13 mouse cellular contexts compared by ENCODE assay signal in genomic region chr15:101140587-101140986, GRCm38 (mm10). TPM values are rescaled to one million over a fixed set of nuclear protein-coding genes. Genes with fewer than 3 reads are reported as not detected.
DNase-seq lines count a peak whose midpoint lies in the region; ATAC-seq and TF ChIP-seq lines count a peak whose summit lies in the region.
"Had no signal": no experiment of that assay in that cellular context is flagged by ENCODE, and none has a peak within 500 bp of the region (broad histone marks: within the 10 kb centered on the region; RNA-seq: fewer than 3 reads in every experiment).

No protein-coding gene starts in this region.

- H3K27ac ChIP-seq in heart, adult 2 months, result peak overlapping the region; percentile 34; the same call in 1 of the 2 replicates
- H3K27ac ChIP-seq in lung, embryonic 16.5 days (ENCODE audit: low read length), result no peak overlapping the region; the same call in 1 of the 2 replicates
- peak overlapping the region; percentile 63 for H3K27ac ChIP-seq in embryonic facial prominence, embryonic 15.5 days (replicated peaks)

- no peak for TF ChIP-seq POLR2A in heart, adult 2 months (IDR thresholded peaks at IDR 0.05; ENCODE audit: insufficient read depth, low read depth, low read length)
- no peak for TF ChIP-seq POLR2A in myocyte (IDR thresholded peaks at IDR 0.05; ENCODE audit: insufficient read length, low read depth)

- no peak overlapping the region for H3K4me3 ChIP-seq in heart, adult 2 months
- H3K4me3 ChIP-seq in lung, embryonic 16.5 days (ENCODE audit: low read length), result no peak overlapping the region
- H3K4me3 ChIP-seq in embryonic facial prominence, embryonic 15.5 days (replicated peaks), result no peak overlapping the region
- H3K4me3 ChIP-seq in myocyte, result no peak overlapping the region

- no peak for TF ChIP-seq CTCF in heart, adult 2 months (IDR thresholded peaks at IDR 0.05)

- H3ac ChIP-seq in myocyte (ENCODE audit: control insufficient read depth, insufficient read length), result no peak overlapping the region

- TF ChIP-seq EP300 in heart, adult 2 months (IDR thresholded peaks at IDR 0.05; ENCODE audit: insufficient read depth, low read depth, low read length), result no peak

- no peak for DNase-seq in heart, adult 2 months
- no peak for DNase-seq in heart, postnatal 10 days
- no peak for DNase-seq in lung, postnatal 14 days
- DNase-seq in cerebellum, adult 18-20 months, result no peak

- intact Hi-C loops in heart, adult 2 months (cut with DNase I), result loop anchor here (2.0 kb wide), 1 partner anchor 60 kb away; no protein-coding TSS in a partner anchor
- intact Hi-C loops in heart, postnatal 10 days (cut with DNase I), result no loop called here

- H3K4me2 ChIP-seq in lung, embryonic 16.5 days (ENCODE audit: low read depth, low read length), result peak overlapping the region; percentile 29
- H3K4me2 ChIP-seq in embryonic facial prominence, embryonic 15.5 days (replicated peaks), result peak overlapping the region; percentile 34; the same call in 1 of the 2 replicates
- H3K4me2 ChIP-seq in myocyte (ENCODE audit: low read depth), result peak overlapping the region; percentile 66

- H3K4me1 ChIP-seq in heart, adult 2 months (ENCODE audit: control insufficient read depth, insufficient read depth, low read length), result peaks cover 20% of the 10 kb centered on the region
- H3K4me1 ChIP-seq in lung, embryonic 16.5 days (replicated peaks; ENCODE audit: control insufficient read depth, insufficient read depth, low read length), result peaks cover 52% of the 10 kb centered on the region
- peaks cover 58% of the 10 kb centered on the region for H3K4me1 ChIP-seq in embryonic facial prominence, embryonic 15.5 days

- ATAC-seq in lung, embryonic 16.5 days (ENCODE audit: low read depth), result no peak
- no peak for ATAC-seq in embryonic facial prominence, embryonic 15.5 days (ENCODE audit: insufficient number of reproducible peaks, low FRiP score, low TSS enrichment, low read depth)
- no peak for ATAC-seq in cerebellum, adult (ENCODE audit: insufficient number of reproducible peaks, low FRiP score, low TSS enrichment)

- H3K9ac ChIP-seq in heart, adult 2 months (ENCODE audit: low read depth, low read length), result no peak overlapping the region
- H3K9ac ChIP-seq in lung, embryonic 16.5 days (ENCODE audit: low read length), result no peak overlapping the region
- no peak overlapping the region for H3K9ac ChIP-seq in embryonic facial prominence, embryonic 15.5 days

- no peaks in the 10 kb centered on the region for H3K27me3 ChIP-seq in heart, adult 2 months (ENCODE audit: control insufficient read depth, insufficient read depth, low read length)
- H3K27me3 ChIP-seq in lung, embryonic 16.5 days (ENCODE audit: control insufficient read depth, insufficient read depth, low read depth, low read length), result no peaks in the 10 kb centered on the region
- H3K27me3 ChIP-seq in embryonic facial prominence, embryonic 15.5 days, result no peaks in the 10 kb centered on the region
- H3K27me3 ChIP-seq in myocyte (ENCODE audit: control insufficient read depth, insufficient read depth, insufficient read length), result peaks cover 3% of the 10 kb centered on the region

- no peaks in the 10 kb centered on the region; the same call in 1 of the 2 replicates for H3K36me3 ChIP-seq in heart, adult 2 months (ENCODE audit: control insufficient read depth, insufficient read depth, low read length)
- H3K36me3 ChIP-seq in lung, embryonic 16.5 days (ENCODE audit: control insufficient read depth, insufficient read depth, low read length), result peaks cover 5% of the 10 kb centered on the region; the same call in 1 of the 2 replicates
- H3K36me3 ChIP-seq in embryonic facial prominence, embryonic 15.5 days, result peaks cover 8% of the 10 kb centered on the region; the same call in 1 of the 2 replicates
- no peaks in the 10 kb centered on the region for H3K36me3 ChIP-seq in myocyte (ENCODE audit: control insufficient read depth, insufficient read depth)

- no peaks in the 10 kb centered on the region for H3K79me2 ChIP-seq in heart, adult 2 months (replicated peaks; ENCODE audit: control insufficient read depth, insufficient read depth, low read length)
- H3K79me2 ChIP-seq in myocyte (ENCODE audit: control insufficient read depth, insufficient read depth), result no peaks in the 10 kb centered on the region

- no peaks in the 10 kb centered on the region for H3K9me3 ChIP-seq in lung, embryonic 16.5 days (ENCODE audit: control insufficient read depth, low read length)
- H3K9me3 ChIP-seq in embryonic facial prominence, embryonic 15.5 days (replicated peaks), result no peaks in the 10 kb centered on the region

- WGBS in heart, adult 2 months, result 42% methylated on average over 6 of the region's 6 CpGs
- WGBS in lung, embryonic 16.5 days, result 38% methylated on average over 6 of the region's 6 CpGs
- 36% methylated on average over 6 of the region's 6 CpGs for WGBS in embryonic facial prominence, embryonic 15.5 days

TF ChIP-seq in myocyte, 11 proteins besides CTCF, POLR2A, EP300 and RAD21:
- TF ChIP-seq USF1 (IDR thresholded peaks at IDR 0.05; ENCODE audit: low read depth), result no peak
- TF ChIP-seq MAX (IDR thresholded peaks at IDR 0.05; ENCODE audit: low read depth), result no peak
- TF ChIP-seq CEBPB (IDR thresholded peaks at IDR 0.05; ENCODE audit: insufficient read depth, poor library complexity, severe bottlenecking), result no peak

RNA-seq across cellular contexts. Expression of gene Acvrl1, which starts 12.3 kb away (rescaled TPM):
- 10 to 100 TPM; 24.1 to 29.5 TPM for total RNA-seq in heart, adult 2 months (2021)
- polyA plus RNA-seq in heart, adult 2 months (2012; rRNA removed), result 35.0 and 39.7 TPM in 2 replicates
- total RNA-seq in heart, postnatal 10 days (2021), result 10 to 100 TPM; 27.1 to 36.6 TPM
- 91.3 and 93.3 TPM in 2 replicates for polyA plus RNA-seq in lung, embryonic 16.5 days (2015; fragmentation: Nextera tagmentation; extraction: Ambion mirVana)
- 17.5 and 19.6 TPM in 2 replicates for polyA plus RNA-seq in embryonic facial prominence, embryonic 15.5 days (2015; fragmentation: Nextera tagmentation; extraction: Ambion mirVana)
- 0.10 TPM for polyA plus RNA-seq in myocyte (2012; fragmentation: generic; extraction: Trizol)

RNA-seq across cellular contexts. Expression of gene Ankrd33, which starts 25.0 kb away (rescaled TPM):
- not detected for total RNA-seq in heart, adult 2 months (2021)
- not detected in 2 replicates for polyA plus RNA-seq in heart, adult 2 months (2012; rRNA removed)
- total RNA-seq in heart, postnatal 10 days (2021), result not detected
- not detected in 2 replicates for polyA plus RNA-seq in lung, embryonic 16.5 days (2015; fragmentation: Nextera tagmentation; extraction: Ambion mirVana)
- polyA plus RNA-seq in embryonic facial prominence, embryonic 15.5 days (2015; fragmentation: Nextera tagmentation; extraction: Ambion mirVana), result not detected in 2 replicates
- polyA plus RNA-seq in myocyte (2012; fragmentation: generic; extraction: Trizol), result not detected
- total RNA-seq: hematopoietic stem cell, adult 5-6 weeks; layer of hippocampus, postnatal 14 days had no signal
- polyA plus RNA-seq: activated CD4-positive, CD25-positive, alpha-beta regulatory T cell, adult 4 months; midbrain, embryonic 14.5 days; testis, adult 2 months had no signal

RNA-seq across cellular contexts. Expression of gene Acvr1b, which starts 33.3 kb away (rescaled TPM):
- 10 to 100 TPM in 1 of 2 experiments, 1 to 10 TPM in 1; 9.9 to 12.3 TPM for total RNA-seq in heart, adult 2 months (2021)
- 15.3 and 19.3 TPM in 2 replicates for polyA plus RNA-seq in heart, adult 2 months (2012; rRNA removed)
- total RNA-seq in heart, postnatal 10 days (2021), result 10 to 100 TPM; 18.7 to 20.9 TPM
- 6.8 and 7.9 TPM in 2 replicates for polyA plus RNA-seq in lung, embryonic 16.5 days (2015; fragmentation: Nextera tagmentation; extraction: Ambion mirVana)
- 10.5 and 11.4 TPM in 2 replicates for polyA plus RNA-seq in embryonic facial prominence, embryonic 15.5 days (2015; fragmentation: Nextera tagmentation; extraction: Ambion mirVana)
- polyA plus RNA-seq in myocyte (2012; fragmentation: generic; extraction: Trizol), result 5.3 TPM

Comparison
In these comparisons a context has a peak if more than half of its experiments do, and no peak if none do; other contexts are left out.
1. RNA of gene Acvrl1, which starts 12.3 kb away (polyA plus RNA-seq): 91.3 to 93.3 TPM in lung, embryonic 16.5 days, 35.0 to 39.7 TPM in heart, adult 2 months and 17.5 to 19.6 TPM in embryonic facial prominence, embryonic 15.5 days; 0.10 TPM in myocyte (single experiment); every median in the first group is over 10 times any median in the second.
2. Peak in every context shown above with its lines, with median percentiles within 50 percentile points of each other: H3K4me2 ChIP-seq.